In the genomic region with DNA sequence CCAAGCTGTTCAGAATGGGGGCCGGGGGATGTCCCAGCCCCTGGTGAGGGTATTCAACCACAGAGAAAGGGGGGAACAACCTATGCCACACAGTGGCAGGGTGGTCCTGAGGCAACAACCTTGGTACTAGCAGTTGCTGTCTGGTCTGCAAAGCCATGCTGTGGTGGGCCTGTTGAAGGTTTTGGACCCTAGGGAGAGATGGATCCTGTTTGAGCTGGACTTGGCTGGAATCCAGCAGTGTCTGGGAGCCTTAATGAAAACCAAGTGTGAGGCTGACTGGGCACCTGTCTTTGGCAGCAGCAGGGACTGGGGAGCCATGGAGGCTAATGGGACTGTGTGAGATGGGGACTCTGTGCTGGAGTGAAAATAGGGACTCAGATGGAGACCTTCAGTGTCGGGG, we compare ENCODE assay signal across 10 mouse cellular contexts. TPM values are rescaled to one million over a fixed set of nuclear protein-coding genes. Genes with fewer than 3 reads are reported as not detected.
DNase-seq lines count a peak whose midpoint lies in the region; ATAC-seq lines count a peak whose summit lies in the region.
"Had no signal": no experiment of that assay in that cellular context is flagged by ENCODE, and none has a peak within 500 bp of the region (broad histone marks: within the 10 kb centered on the region; RNA-seq: fewer than 3 reads in every experiment).

No protein-coding gene starts in this region.

- H3K9me3 ChIP-seq in neural tube, embryonic 12.5 days, result no peaks in the 10 kb centered on the region
- H3K9me3 ChIP-seq: liver, embryonic 13.5 days had no signal

- no peak overlapping the region for H3K9ac ChIP-seq in neural tube, embryonic 12.5 days
- H3K9ac ChIP-seq: liver, embryonic 13.5 days had no signal

- peak; percentile 87 for DNase-seq in MN1 (ENCODE audit: low spot score)
- peak; percentile 58 for DNase-seq in embryo, embryonic 10.5 days (ENCODE audit: low spot score)
- DNase-seq in heart, postnatal 14 days, result peak; percentile 52 to 59
- peak; percentile 72 to 76 for DNase-seq in kidney, postnatal 36 days
- no peak for DNase-seq in frontal cortex, adult 2 months (ENCODE audit: extremely low spot score in 1 of 2, low spot score in 1 of 2)
- DNase-seq in c-Kit-positive CD71-positive TER-119-positive erythroid progenitor cells, embryonic 14.5 days (ENCODE audit: low spot score), result no peak
- no peak for DNase-seq in urinary bladder, adult 2 months (ENCODE audit: low spot score)
- DNase-seq: liver, embryonic 13.5 days had no signal

- WGBS in neural tube, embryonic 12.5 days, result 63% methylated on average over 2 of the region's 2 CpGs

- peak; percentile 57 for ATAC-seq in neural tube, embryonic 12.5 days (ENCODE audit: low FRiP score, low read depth)

- H3K4me2 ChIP-seq in neural tube, embryonic 12.5 days (replicated peaks), result peak overlapping the region; percentile 44
- H3K4me2 ChIP-seq: liver, embryonic 13.5 days had no signal

- intact Hi-C loops in heart, postnatal 14 days (cut with DNase I), result loop anchor here (2.0 to 5.0 kb wide), 3 partner anchors 37 to 157 kb away; no protein-coding TSS in a partner anchor

- peak overlapping the region; percentile 7; the same call in 1 of the 2 replicates for H3K4me3 ChIP-seq in neural tube, embryonic 12.5 days
- H3K4me3 ChIP-seq: liver, embryonic 13.5 days had no signal

- H3K27ac ChIP-seq in neural tube, embryonic 12.5 days, result no peak overlapping the region
- H3K27ac ChIP-seq: liver, embryonic 13.5 days had no signal

- H3K4me1 ChIP-seq in neural tube, embryonic 12.5 days, result peaks cover 23% of the 10 kb centered on the region

- no peaks in the 10 kb centered on the region for H3K36me3 ChIP-seq in neural tube, embryonic 12.5 days
- H3K36me3 ChIP-seq: liver, embryonic 13.5 days had no signal

- 0 out of 2 replicates have a peak, but pooled peaks cover 2% of the 10 kb centered on the region for H3K27me3 ChIP-seq in neural tube, embryonic 12.5 days (replicated peaks)

RNA-seq across cellular contexts. Expression of gene Adamtsl2, which starts 0.5 kb away (rescaled TPM):
- 10 to 100 TPM; 27.9 to 36.3 TPM for total RNA-seq in heart, postnatal 14 days (2021)
- 6.4 and 9.3 TPM in 2 replicates for polyA plus RNA-seq in neural tube, embryonic 12.5 days (2016; fragmentation: Nextera tagmentation; extraction: Ambion mirVana)
- 34.9 and 42.6 TPM in 2 replicates for polyA plus RNA-seq in frontal cortex, adult 2 months (2012; rRNA removed)
- 3.1 and 5.1 TPM in 2 replicates for polyA plus RNA-seq in urinary bladder, adult 2 months (2012; rRNA removed)

RNA-seq across cellular contexts. Expression of gene Mymk, which starts 7.7 kb away (rescaled TPM):
- total RNA-seq in heart, postnatal 14 days (2021), result not detected
- polyA plus RNA-seq in neural tube, embryonic 12.5 days (2016; fragmentation: Nextera tagmentation; extraction: Ambion mirVana), result 6.4 and 7.0 TPM in 2 replicates
- polyA plus RNA-seq in frontal cortex, adult 2 months (2012; rRNA removed), result 0.65 and 0.74 TPM in 2 replicates
- not detected in 2 replicates for polyA plus RNA-seq in urinary bladder, adult 2 months (2012; rRNA removed)
- total RNA-seq: adrenal gland, postnatal 36 days had no signal

RNA-seq across cellular contexts. Expression of gene Slc2a6, which starts 51.9 kb away (rescaled TPM):
- under 1 TPM; 0.41 TPM for total RNA-seq in heart, postnatal 14 days (2021)
- 6.1 and 7.9 TPM in 2 replicates for polyA plus RNA-seq in neural tube, embryonic 12.5 days (2016; fragmentation: Nextera tagmentation; extraction: Ambion mirVana)
- polyA plus RNA-seq in frontal cortex, adult 2 months (2012; rRNA removed), result 35.2 and 39.0 TPM in 2 replicates
- polyA plus RNA-seq in urinary bladder, adult 2 months (2012; rRNA removed), result 2.2 and 2.8 TPM in 2 replicates

Comparison
In these comparisons a context has a peak if more than half of its experiments do, and no peak if none do; other contexts are left out.
1. DNase-seq: peak in MN1 (single experiment), embryo, embryonic 10.5 days (single experiment), heart, postnatal 14 days (2 of 2) and kidney, postnatal 36 days (2 of 2); none in frontal cortex, adult 2 months (0 of 2), c-Kit-positive CD71-positive TER-119-positive erythroid progenitor cells, embryonic 14.5 days (single experiment) and urinary bladder, adult 2 months (single experiment).